Mouse (Mus musculus) monocyte, adult 2 months (primary cell): ENCODE results near the gene Olfr639.
"Not testable (repeated sequence)": the region's sequence is repeated elsewhere in the genome, so short reads cannot be mapped to it uniquely, and the experiment has no call there.

Experiments used
- DNase-seq, 2 experiments: peaks; one replicate each; pipeline ENCODE4 v3.0.0; 2022; ENCODE audit warnings: low spot score in 2 of 2, low read depth in 1 of 2

Gene Olfr639

DNA sequence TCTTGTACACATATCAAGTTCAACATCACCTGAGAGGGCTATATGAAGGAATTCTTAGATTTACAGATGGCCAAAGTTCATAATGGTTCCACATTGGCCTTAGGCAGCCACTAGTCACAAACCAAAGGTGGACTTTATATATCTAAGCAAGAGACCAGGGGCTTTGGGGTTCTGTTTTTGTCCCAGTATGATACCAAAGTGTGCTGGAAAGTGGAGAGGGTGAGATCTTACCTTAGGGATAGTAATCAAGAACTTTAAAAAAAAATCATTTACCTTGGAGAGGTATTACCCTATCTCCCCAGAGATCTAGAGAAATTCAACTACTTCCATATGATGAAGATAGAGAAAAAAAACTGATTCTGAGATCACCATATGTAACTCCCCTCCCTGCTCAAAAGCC is at the start of gene Olfr639:
Olfr639 (minus strand) TSS at position 101 of the 400 bp plus-strand sequence.
- DNase-seq: no peak

DNA sequence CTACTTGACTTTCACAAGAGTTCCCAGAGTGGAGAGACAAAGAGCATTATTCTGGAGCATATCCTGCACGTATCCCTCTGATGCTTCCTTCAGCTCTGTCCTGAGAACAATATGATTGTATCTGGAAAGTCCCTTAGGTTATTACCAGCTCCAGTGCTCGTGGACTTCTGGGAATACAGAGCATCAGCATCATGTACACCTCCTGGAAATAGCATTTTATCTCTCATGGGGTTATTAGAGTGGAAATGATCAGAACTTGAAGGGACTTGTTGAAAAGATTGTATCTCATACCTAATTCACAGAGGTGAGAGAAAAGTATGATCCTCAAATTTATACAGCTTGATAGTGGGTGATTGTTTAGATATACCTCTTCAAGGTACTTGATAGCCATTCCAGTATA is 44.2 kb upstream of the Olfr639 start, which contains the start of gene 4930516K23Rik:
4930516K23Rik (minus strand) TSS at position 101 of the 400 bp plus-strand sequence.
- no peak for DNase-seq

DNA sequence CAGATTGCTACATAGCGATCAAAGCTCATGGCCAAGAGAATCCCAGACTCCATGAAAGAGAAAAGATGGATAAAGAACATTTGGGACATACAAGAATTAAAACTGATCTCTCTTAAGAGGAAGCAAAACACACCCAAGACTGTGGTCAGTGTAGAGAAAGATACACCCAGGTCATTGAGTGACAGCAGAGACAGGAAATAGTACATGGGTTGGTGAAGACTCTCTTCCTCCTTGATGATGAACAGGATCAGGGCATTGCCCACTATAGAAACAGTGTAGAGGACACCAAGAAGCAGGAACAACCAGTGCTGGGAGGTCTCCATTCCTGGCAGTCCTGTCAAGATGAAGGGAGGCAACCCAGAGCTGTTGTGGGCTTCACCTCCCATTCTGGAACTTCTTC is 42.1 kb upstream of the Olfr639 start:
- DNase-seq: no peak

DNA sequence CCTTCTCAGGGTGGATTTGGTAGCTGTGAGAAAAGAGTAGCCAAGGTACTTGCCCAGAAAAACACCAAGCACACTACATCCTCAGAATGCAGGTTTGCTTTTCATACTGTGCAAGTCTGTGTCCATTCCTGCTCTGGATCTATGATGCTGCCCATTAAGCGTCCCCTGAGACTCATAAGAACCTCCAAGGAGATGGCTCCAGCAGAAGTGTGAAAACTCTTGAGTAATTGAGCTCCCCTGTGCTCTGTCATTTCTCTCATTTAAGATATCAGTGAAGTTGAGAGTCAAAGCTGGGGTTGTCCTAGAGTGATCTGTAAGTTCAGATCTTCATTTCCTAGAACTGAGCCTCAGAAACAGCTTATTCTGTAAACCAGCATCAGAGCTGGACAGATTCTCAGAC is 35.5 kb upstream of the Olfr639 start, which contains the start of gene Olfr642:
Olfr642 (minus strand) TSS at position 101 of the 400 bp plus-strand sequence.
- no peak for DNase-seq

DNA sequence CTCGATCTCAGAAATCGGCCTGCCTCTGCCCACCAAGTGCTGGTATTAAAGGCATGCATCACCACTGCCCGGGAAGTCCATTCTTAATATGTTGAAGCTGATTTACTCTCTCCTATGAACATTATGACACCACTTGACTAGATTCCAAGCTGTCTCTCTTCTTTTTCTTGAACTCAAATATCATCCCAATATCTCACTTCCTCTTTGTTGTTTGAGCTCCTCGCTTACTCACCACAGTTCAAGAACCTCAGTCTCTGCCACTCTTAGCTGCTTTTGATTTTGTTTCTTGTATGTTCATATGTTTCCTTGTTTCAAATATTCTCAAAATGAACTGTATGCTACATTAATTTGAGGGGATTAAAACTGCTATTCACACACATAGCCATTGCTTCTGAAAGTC is 33.6 kb upstream of the Olfr639 start:
- no peak for DNase-seq

DNA sequence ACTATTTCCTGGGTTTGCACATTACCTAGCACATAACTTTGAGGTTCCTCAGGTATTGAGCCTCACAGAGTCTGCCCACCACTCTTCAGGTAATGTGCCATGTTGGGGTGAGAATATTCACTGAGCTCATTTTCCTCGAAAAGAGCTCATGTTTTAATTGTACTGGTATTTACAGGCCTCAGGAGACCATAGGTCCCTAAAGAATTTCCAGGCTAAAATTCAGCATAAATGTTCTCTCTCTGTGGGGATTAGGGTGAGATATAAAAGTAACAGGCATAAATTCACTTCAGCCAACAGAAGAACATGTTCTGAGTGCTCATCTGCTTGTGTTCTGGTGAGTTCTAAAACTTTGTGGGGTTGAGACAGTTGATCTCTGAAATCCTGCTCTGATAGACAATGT is 18.0 kb upstream of the Olfr639 start, which contains the start of gene Olfr641:
Olfr641 (plus strand) TSS at position 301 of the 400 bp plus-strand sequence.
- no peak for DNase-seq

DNA sequence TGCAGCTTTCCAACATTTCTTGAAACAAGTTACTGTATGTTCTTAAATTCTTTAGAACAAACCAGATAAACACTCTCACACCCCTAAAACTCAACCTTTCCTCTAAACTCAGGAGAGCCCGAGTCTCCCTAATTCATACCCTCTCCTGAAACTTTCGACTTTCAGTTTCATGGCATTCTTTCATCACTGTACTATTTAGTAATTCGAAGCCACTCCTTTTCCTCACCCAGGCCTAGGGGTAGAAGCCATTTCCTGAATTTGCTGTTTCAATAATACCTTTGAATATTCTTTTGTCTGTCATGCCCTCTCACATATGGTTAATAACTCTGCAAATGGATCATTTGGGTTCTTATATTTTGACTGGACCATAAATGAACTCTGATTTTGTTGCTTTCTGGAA is 9.9 kb upstream of the Olfr639 start:
- DNase-seq: no peak

DNA sequence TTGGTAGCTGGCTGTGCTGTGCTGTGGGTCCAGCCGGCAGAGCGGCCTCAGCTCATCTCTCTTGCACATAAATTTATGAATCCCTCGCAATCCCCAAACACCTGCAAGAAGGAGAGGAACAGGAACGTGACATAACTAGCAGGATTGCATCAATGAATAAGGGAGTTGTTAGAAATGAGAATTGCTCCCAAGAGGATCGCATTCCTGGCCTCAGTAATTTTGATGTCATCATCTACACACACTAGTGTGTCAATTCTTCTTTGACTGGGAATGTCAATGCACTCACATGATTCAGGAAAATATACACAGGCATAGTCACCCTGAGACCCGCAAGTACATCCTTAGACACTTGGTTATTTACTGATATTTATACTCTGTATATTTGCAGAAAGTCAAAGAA is 8.4 kb upstream of the Olfr639 start, which contains the start of gene Olfr640:
Olfr640 (minus strand) TSS at position 101 of the 400 bp plus-strand sequence.
- DNase-seq: no peak

DNA sequence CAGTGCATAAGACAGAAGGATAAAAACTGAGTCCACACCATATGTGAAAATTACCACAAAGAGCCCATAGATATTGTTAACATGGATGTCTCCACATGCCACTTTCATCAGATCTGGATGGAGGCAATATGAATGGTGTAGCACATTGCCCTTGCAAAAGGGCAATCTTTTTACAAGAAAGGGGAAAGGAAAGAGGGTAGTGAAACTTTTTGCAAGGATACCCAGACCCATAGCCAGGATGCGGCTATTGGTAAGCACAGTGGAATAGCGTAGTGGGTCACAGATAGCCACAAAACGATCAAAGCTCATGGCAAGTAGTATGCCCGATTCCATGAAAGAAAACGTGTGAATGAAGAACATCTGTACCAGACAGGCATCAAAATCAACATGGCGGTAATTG is 4.5 kb upstream of the Olfr639 start:
- DNase-seq: peak in 1 of 2 experiments; percentile 0

DNA sequence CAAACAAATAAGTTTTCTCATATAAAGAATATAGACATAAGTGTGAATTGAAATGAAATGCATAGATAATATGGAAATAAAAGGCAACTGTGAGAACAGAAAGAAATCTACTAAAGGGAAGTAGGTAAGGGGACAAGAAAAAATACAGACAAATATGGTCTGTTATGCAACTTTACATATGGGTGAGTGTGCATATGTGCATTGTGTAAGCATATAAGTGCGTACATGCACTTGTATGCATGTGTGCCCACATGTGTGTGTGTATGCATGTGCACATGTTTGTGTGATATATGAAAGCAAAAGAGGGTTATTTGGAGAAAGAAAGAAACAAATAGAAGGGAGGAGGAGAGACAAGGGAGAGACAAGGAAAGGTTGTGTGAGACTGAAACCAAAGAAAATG is 1.9 kb upstream of the Olfr639 start:
- DNase-seq: no peak

DNA sequence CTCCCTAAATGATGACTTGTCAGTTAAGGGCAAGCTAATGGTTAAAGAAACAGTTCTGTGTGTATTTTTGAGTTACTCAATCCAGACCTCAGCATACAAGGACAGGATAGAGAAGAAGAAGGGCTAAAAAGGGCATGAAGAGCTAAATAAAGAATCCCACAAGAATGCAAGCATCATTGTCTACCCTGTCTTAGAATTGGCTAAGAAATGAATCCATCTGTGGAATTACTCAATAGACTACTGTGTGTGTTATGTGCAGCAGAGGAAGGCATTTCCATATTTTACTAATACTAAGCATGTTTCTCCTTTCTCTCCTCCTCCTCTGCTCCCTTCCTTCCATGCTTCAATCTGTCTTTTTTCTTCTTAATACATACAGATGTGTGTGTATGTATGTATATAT is 18.0 kb downstream of the Olfr639 start:
- no peak for DNase-seq

DNA sequence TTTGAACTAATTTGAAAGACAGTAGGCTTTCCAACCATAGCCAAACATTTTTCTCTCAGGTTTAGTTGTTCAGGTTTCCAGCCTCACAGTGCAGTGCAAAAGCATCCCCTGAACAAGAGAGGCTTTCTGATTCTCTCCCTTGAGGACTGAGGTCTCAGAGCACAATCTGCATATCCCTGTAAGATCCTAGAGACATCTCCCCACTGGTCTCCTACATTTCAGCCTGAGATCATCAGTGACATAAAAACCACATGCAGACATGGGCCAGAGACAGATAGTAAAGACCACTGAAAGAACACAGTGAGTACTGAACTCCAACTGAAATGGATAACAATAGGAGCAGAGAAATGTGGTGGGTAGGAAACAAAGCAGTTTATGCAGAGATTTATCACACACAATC is 18.7 kb downstream of the Olfr639 start, which contains the start of gene Olfr638:
Olfr638 (plus strand) TSS at position 301 of the 400 bp plus-strand sequence.
- DNase-seq: no peak

DNA sequence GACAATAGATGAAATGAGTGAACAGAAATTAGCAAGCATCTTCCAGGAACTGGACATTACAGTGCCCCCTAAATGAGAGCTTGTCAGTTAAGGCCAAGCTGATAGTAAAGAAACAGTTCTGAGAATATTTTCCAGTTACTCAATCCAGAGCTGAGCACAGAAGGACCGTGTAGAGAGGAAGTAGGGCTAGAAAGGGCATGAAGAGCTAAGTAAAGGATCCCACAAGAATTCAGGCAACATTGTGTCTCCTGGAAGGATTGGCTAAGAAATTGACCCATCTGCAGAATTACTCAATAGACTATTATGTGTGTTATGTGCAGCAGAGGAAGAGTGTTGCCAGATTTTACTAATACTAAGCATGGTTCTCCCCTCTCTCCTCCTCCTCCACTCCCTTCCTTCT is 45.3 kb downstream of the Olfr639 start:
- no peak for DNase-seq

DNA sequence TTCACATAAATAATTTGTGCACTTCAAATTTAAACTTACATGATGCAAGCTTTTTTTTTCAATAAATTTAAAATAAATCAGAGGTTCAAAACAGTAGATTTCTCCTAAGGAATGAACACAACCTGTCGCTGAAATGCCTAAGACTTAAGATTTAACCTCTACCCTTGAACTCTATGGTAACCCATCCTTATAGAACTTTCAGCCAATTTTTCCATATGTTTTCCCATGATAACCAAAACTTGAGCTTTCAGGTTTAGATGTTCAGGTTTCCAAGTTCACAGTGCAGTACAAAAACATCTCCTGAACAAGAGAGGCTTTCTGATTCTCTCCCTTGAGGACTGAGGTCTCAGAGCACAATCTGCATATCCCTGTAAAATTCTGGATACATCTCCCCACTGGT is 46.3 kb downstream of the Olfr639 start, which contains the start of gene Olfr635:
Olfr635 (plus strand) TSS at position 301 of the 400 bp plus-strand sequence.
- DNase-seq: no peak

DNA sequence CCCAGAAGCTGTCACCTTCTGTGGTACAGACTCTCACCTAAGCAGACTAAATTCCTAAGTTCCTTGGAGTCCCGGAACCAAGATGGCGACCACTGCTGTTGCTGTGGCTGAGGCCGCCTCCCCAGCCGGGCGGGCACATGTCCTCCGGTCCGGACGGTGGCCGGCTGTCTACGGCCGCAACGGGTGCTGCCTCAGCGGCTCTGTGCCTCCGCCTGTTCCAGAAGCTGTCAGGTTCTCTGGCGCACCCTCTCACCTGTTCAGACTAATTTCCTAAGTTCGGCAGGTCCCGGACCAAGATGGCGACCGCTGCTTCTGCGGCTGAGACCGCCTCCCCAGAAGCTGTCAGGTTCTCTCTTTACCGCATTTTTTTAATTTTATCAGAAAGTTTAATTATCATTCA is 50.2 kb downstream of the Olfr639 start:
- DNase-seq: not testable (repeated sequence)
